Mouse (Mus musculus) cortical plate, adult 2 months (tissue): Measurements from ENCODE around the gene Dok1. TPM values are rescaled to one million over a fixed set of nuclear protein-coding genes. Genes with fewer than 3 reads are reported as not detected.
A peak's percentile ranks its signal among the peaks of the same experiment; 100 is the strongest.

Experiments
- H3K27ac ChIP-seq: fragments of 200-500 bp; 2 replicates; pipeline ENCODE4 v1.5.1; 2012; ENCODE audit warnings: low read length, control low read depth, inconsistent platforms; ENCODE audit not compliant: insufficient read depth
- H3K4me1 ChIP-seq: fragments of 200-500 bp; 2 replicates; pipeline ENCODE4 v1.6.1; 2011; ENCODE audit warnings: low read length; ENCODE audit not compliant: control insufficient read depth, insufficient read depth
- H3K4me3 ChIP-seq: fragments of 200-500 bp; 2 replicates; pipeline ENCODE4 v1.5.1; 2011; ENCODE audit warnings: mild to moderate bottlenecking, low read length, control low read depth; ENCODE audit not compliant: insufficient read depth
- CTCF ChIP-seq: fragments of 200-500 bp; IDR thresholded peaks from 2 replicates; pipeline ENCODE4 v1.5.1; 2011; ENCODE audit warnings: mild to moderate bottlenecking, control low read depth, low read length; ENCODE audit not compliant: insufficient read depth; ENCODE audit errors: extremely low read depth
- POLR2A ChIP-seq: fragments of 200-500 bp; IDR thresholded peaks from 2 replicates; pipeline ENCODE4 v1.6.1; 2011; ENCODE audit warnings: mild to moderate bottlenecking, low read length, control low read depth; ENCODE audit not compliant: insufficient read depth; ENCODE audit errors: extremely low read depth
- polyA plus RNA-seq: library from polyadenylated mRNA; depleted of rRNA; stranded (reverse); fragments of >200 nt; gene quantifications from 2 replicates; pipeline ENCODE4 v1.2.3, GENCODE M21; 2012; rRNA removed

The Dok1 gene
- polyA plus RNA-seq = 1.2 and 1.9 TPM in 2 replicates

- peak within 1 kb of the TSS; percentile 19 for H3K27ac ChIP-seq
- H3K4me1 ChIP-seq = no peaks in the 10 kb centered on the region
- H3K4me3 ChIP-seq = peak within 1 kb of the TSS; percentile 43
- TF ChIP-seq CTCF (no peak), POLR2A (no peak)
Observed at GRCm38 (mm10) chr6:83033249-83034185, at the start of gene Dok1, which contains the start of gene Loxl3. Gene Dok1, minus strand, starts transcription at chr6:83033471. Gene Loxl3, plus strand, starts transcription at chr6:83034173.

GRCm38 (mm10) chr6:83080210-83080609 lies 46.9 kb upstream of the Dok1 start:
- TF ChIP-seq CTCF (no peak), POLR2A (no peak)
- H3K4me1 ChIP-seq = 0 out of 2 replicates have a peak, but pooled peaks cover 3% of the 10 kb centered on the region
- no peak overlapping the region for H3K27ac ChIP-seq
- no peak overlapping the region for H3K4me3 ChIP-seq

GRCm38 (mm10) chr6:83078324-83078858 lies 45.1 kb upstream of the Dok1 start:
- Histone ChIP-seq H3K4me3 (peak overlapping the region; percentile 60), H3K4me1 (0 out of 2 replicates have a peak, but pooled peaks cover 3% of the 10 kb centered on the region), H3K27ac (peak overlapping the region; percentile 75)
- TF ChIP-seq CTCF (0 out of 2 replicates have a peak, but pooled peaks have one; percentile 22), POLR2A (peak; percentile 54)

- peak within 1 kb of the TSS; percentile 75 for H3K27ac ChIP-seq
- TF ChIP-seq CTCF (no peak), POLR2A (no peak)
- H3K4me1 ChIP-seq = 0 out of 2 replicates have a peak, but pooled peaks cover 3% of the 10 kb centered on the region
- peak within 1 kb of the TSS; percentile 60 for H3K4me3 ChIP-seq
Observed at GRCm38 (mm10) chr6:83077630-83078323, 44.5 kb upstream of the Dok1 start, which contains the start of gene Pcgf1. Gene Pcgf1, plus strand, starts transcription at chr6:83077869.

- Histone ChIP-seq H3K4me3 (no peak overlapping the region), H3K27ac (no peak overlapping the region), H3K4me1 (0 out of 2 replicates have a peak, but pooled peaks cover 3% of the 10 kb centered on the region)
- TF ChIP-seq CTCF (no peak), POLR2A (no peak)
Observed at GRCm38 (mm10) chr6:83074979-83075378, 41.7 kb upstream of the Dok1 start.

- H3K4me1 ChIP-seq = no peaks in the 10 kb centered on the region
- H3K4me3 ChIP-seq = no peak overlapping the region
- TF ChIP-seq CTCF = no peak
- TF ChIP-seq POLR2A = no peak
- H3K27ac ChIP-seq = no peak overlapping the region
Observed at GRCm38 (mm10) chr6:83071220-83071619, 37.9 kb upstream of the Dok1 start.

GRCm38 (mm10) chr6:83070311-83071219 lies 37.3 kb upstream of the Dok1 start:
- no peaks in the 10 kb centered on the region for H3K4me1 ChIP-seq
- TF ChIP-seq POLR2A (no peak), CTCF (no peak)
- no peak overlapping the region for H3K4me3 ChIP-seq
- no peak overlapping the region for H3K27ac ChIP-seq

- Histone ChIP-seq H3K4me3 (no peak within 1 kb of the TSS), H3K27ac (no peak within 1 kb of the TSS), H3K4me1 (no peaks in the 10 kb centered on the region)
- no peak for TF ChIP-seq POLR2A
- TF ChIP-seq CTCF = no peak
Observed at GRCm38 (mm10) chr6:83070247-83070310, 36.8 kb upstream of the Dok1 start, which contains the start of gene Tlx2. Gene Tlx2, minus strand, starts transcription at chr6:83070293.
